Mouse (Mus musculus) liver, adult (tissue): ENCODE data around the gene Gm17078.
"Not testable (repeated sequence)": the region's sequence is repeated elsewhere in the genome, so short reads cannot be mapped to it uniquely, and the experiment has no call there.

Source experiments
- GATA4 ChIP-seq: IDR thresholded peaks from 2 replicates; pipeline ENCODE4 v1.6.1; 2014; ENCODE audit warnings: mild to moderate bottlenecking, low read length; ENCODE audit not compliant: insufficient replicate concordance

Gm17078 gene

DNA sequence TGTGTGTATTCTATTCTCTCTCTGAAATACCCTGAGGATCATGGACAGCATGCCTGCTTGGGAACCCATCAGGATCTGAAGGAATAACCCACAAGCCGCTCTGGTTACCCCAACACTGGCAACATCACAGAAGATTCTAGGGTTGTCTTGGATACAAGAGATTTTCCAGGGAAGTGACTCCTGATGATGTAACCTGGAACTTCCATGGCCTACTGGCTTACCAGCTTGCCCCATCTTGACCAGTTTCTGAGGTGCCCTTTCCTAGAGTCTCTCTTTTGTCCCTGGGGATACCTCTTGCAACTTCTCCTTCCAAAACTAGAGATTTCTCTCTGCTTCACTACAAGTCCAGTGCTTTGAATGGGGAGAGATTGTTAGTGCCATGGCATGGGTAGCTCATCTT, at the start of gene Gm17078:
TSS of gene Gm17078 (minus strand) at position 101 of the 400 bp plus-strand sequence.
- TF ChIP-seq GATA4 = no peak

DNA sequence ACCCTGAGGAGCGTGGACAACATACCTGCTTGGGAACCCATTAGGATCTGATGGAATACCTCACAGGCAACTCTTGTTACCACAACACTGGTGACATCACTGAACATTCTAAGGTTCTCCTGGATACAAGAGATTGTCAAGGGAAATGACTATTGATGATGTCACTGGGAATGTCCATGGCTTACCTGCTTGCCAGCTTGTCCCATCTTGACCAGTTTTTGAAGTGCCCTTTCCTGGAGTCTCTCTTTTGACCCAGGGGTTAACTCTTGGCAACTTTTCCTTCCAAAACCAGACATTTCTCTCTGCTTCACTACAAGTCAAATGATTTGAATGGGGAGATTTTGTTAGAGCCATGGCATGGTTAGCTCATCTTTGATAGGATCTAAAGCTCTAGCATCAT, 24.5 kb upstream of the Gm17078 start, which contains the start of gene Gm4181:
TSS of gene Gm4181 (minus strand) at position 101 of the 400 bp plus-strand sequence.
- not testable (repeated sequence) for TF ChIP-seq GATA4

DNA sequence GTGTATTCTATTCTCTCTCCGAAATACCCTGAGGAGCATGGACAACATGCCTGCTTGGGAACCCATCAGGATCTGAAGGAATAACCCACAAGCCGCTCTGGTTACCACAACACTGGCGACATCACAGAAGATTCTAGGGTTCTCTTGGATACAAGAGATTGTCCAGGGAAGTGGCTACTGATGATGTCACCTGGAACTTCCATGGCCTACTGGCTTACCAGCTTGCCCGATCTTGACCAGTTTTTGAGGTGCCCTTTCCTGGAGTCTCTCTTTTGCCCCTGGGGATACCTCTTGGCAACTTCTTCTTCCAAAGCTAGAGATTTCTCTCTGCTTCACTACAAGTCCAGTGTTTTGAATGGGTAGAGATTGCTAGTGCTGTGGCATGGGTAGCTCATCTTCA, 19.1 kb downstream of the Gm17078 start, which contains the start of gene Gm17174:
TSS of gene Gm17174 (minus strand) at position 101 of the 400 bp plus-strand sequence.
- TF ChIP-seq GATA4 = not testable (repeated sequence)

DNA sequence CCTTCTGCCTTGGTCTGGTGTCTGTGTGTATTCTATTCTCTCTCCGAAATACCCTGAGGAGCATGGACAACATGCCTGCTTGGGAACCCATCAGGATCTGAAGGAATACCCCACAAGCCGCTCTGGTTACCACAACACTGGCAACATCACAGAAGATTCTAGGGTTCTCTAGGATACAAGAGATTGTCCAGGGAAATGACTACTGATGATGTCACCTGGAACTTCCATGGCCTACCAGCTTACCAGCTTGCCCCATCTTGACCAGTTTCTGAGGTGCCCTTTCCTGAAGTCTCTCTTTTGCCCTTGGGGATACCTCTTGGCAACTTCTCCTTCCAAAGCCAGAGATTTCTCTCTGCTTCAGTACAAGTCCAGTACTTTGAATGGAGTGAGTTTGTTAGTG, 37.1 kb downstream of the Gm17078 start, which contains the start of gene Gm17175:
TSS of gene Gm17175 (minus strand) at position 101 of the 400 bp plus-strand sequence.
- not testable (repeated sequence) for TF ChIP-seq GATA4
